8 mouse cellular contexts compared by ENCODE assay signal in the genomic region with DNA sequence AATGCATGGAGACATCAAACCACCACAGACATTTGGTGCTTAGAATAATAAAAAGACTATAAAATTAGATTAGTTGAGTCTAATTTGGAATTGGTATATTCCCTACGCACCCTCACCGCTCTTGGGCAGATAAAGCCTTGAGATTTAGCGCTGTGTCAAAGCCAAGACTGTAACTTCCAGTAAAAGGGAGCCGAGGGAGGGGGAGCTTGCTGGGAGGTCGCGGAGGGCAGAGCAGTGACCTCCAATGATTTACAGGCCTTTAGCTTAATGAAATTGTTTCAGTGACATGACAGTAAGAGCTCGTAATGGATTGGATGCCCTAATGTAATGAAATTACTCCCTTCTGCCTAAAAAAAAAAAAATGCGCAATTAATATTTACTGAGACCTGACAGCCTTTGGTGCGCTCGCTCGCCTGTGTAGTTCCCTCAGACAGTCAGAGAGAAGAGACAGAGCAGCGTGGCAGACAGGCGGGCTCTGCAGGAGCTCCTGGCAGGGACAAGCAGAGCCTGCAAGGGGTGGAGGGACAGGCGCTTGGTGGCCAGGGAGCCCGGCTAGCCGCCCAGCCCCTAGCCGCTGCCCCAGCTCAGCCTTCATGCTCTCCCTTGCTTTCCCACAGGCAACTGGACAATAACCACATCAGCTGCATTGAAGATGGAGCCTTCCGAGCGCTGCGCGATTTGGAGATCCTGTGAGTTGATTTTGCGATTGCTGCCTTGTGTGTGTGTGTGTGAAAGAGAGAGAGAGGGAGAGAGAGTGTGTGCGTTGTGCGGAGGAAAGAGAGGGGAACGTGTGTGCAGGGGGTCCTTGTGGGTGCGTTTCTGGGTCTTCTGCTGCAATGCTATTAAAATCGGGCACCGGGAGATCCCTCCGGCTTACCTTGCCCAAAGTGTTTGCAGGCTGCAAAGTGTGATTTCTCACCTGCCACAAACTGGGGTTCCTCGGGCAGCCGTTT.
DNase-seq lines count a peak whose midpoint lies in the region; ATAC-seq and TF ChIP-seq lines count a peak whose summit lies in the region.

No protein-coding gene starts in this region.

- peaks cover 91% of the 10 kb centered on the region for H3K27me3 ChIP-seq in forebrain, embryonic 13.5 days
- H3K27me3 ChIP-seq in midbrain, embryonic 11.5 days (ENCODE audit: control insufficient read depth, insufficient read depth, low read length) = peaks cover 2% of the 10 kb centered on the region; the same call in 1 of the 2 replicates

- H3K9ac ChIP-seq in forebrain, embryonic 13.5 days = peak overlapping the region; percentile 49; the same call in 1 of the 2 replicates
- peak overlapping the region; percentile 59 for H3K9ac ChIP-seq in midbrain, embryonic 11.5 days (ENCODE audit: low read length)

- H3K36me3 ChIP-seq in forebrain, embryonic 13.5 days (ENCODE audit: poor library complexity, severe bottlenecking) = no peaks in the 10 kb centered on the region
- no peaks in the 10 kb centered on the region for H3K36me3 ChIP-seq in midbrain, embryonic 11.5 days (ENCODE audit: control insufficient read depth, insufficient read depth, low read length)

- no peak for TF ChIP-seq CTCF in layer of hippocampus, adult 2 months (conservative IDR thresholded peaks at IDR 0.05)

- peak overlapping the region; percentile 46 for H3K4me2 ChIP-seq in forebrain, embryonic 13.5 days
- peak overlapping the region; percentile 39 for H3K4me2 ChIP-seq in midbrain, embryonic 11.5 days

- ATAC-seq in forebrain, embryonic 13.5 days = 0 out of 2 replicates have a peak, but pooled peaks have one; percentile 33
- peak; percentile 74 for ATAC-seq in midbrain, embryonic 11.5 days (ENCODE audit: low FRiP score)
- no peak for ATAC-seq in granulocyte monocyte progenitor cell, adult 5-6 weeks (replicated peaks; ENCODE audit: poor library complexity, severe bottlenecking)

- no peak overlapping the region for H3K27ac ChIP-seq in layer of hippocampus, adult 2 months
- no peak overlapping the region for H3K27ac ChIP-seq in forebrain, embryonic 13.5 days
- H3K27ac ChIP-seq in midbrain, embryonic 11.5 days (ENCODE audit: low read depth, low read length) = peak overlapping the region; percentile 45

- H3K4me3 ChIP-seq in layer of hippocampus, adult 2 months = peak overlapping the region; percentile 17; the same call in 1 of the 2 replicates
- H3K4me3 ChIP-seq in forebrain, embryonic 13.5 days = peak overlapping the region; percentile 17
- peak overlapping the region; percentile 21 for H3K4me3 ChIP-seq in midbrain, embryonic 11.5 days (ENCODE audit: low read depth, low read length)

- WGBS in forebrain, embryonic 13.5 days = 36% methylated on average over 30 of the region's 31 CpGs
- 32% methylated on average over 31 of the region's 31 CpGs for WGBS in midbrain, embryonic 11.5 days

- H3K9me3 ChIP-seq in forebrain, embryonic 13.5 days (replicated peaks) = no peaks in the 10 kb centered on the region
- no peaks in the 10 kb centered on the region for H3K9me3 ChIP-seq in midbrain, embryonic 11.5 days (ENCODE audit: control insufficient read depth, low read length)

- peaks cover 13% of the 10 kb centered on the region for H3K4me1 ChIP-seq in forebrain, embryonic 13.5 days
- H3K4me1 ChIP-seq in midbrain, embryonic 11.5 days (ENCODE audit: control insufficient read depth, insufficient read depth, low read length) = peaks cover 19% of the 10 kb centered on the region

- no peak for DNase-seq in layer of hippocampus, adult 2 months (ENCODE audit: low spot score in 2 of 2)
- DNase-seq in layer of hippocampus, adult 8-10 months (ENCODE audit: low spot score in 2 of 2) = no peak
- peak; percentile 41 for DNase-seq in cerebellum, adult 8-10 months
- peak; percentile 91 for DNase-seq in midbrain, embryonic 11.5 days (ENCODE audit: low spot score, missing footprints)
- DNase-seq in gastrocnemius, postnatal 25 days = no peak
- DNase-seq in natural killer cell, adult 2 months (ENCODE audit: low spot score in 2 of 2) = no peak

Comparison
In these comparisons a context has a peak if more than half of its experiments do, and no peak if none do; other contexts are left out.
1. DNase-seq: peak in cerebellum, adult 8-10 months (single experiment) and midbrain, embryonic 11.5 days (single experiment); none in layer of hippocampus, adult 2 months (0 of 2), layer of hippocampus, adult 8-10 months (0 of 2), gastrocnemius, postnatal 25 days (single experiment) and natural killer cell, adult 2 months (0 of 2).
2. Peak in every context shown above with its lines, with median percentiles within 50 percentile points of each other: H3K4me3 ChIP-seq.